Comparison of ENCODE assay signal across 13 mouse cellular contexts in the genomic region with DNA sequence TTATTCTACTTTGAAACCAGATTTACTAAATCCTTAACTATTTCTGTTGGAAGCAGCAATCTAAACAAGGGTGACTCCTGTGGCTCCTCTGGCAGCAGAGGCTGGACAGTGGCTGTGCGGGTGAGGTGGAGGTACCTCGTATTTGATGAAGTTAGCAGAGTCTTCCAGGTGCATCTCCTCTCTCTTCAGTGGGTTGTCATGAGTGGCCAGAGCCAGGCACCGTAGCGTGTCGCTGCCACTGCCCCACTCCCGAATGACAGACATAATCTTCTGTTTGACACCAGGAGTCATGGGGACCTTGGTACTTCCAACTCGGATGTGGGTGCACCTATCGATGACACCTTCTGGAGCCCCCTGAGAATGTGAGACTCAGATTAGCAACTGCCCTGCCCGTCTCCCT. TPM values are rescaled to one million over a fixed set of nuclear protein-coding genes. Genes with fewer than 3 reads are reported as not detected.
DNase-seq lines count a peak whose midpoint lies in the region; TF ChIP-seq lines count a peak whose summit lies in the region.
"Had no signal": no experiment of that assay in that cellular context is flagged by ENCODE, and none has a peak within 500 bp of the region (broad histone marks: within the 10 kb centered on the region; RNA-seq: fewer than 3 reads in every experiment).

No protein-coding gene starts in this region.

- H3K4me3 ChIP-seq in cerebellum, adult 2 months (replicated peaks; ENCODE audit: insufficient read depth, low read depth, low read length), result no peak overlapping the region
- H3K4me3 ChIP-seq in heart, embryonic 10.5 days, result no peak overlapping the region
- H3K4me3 ChIP-seq in heart, adult 2 months, result no peak overlapping the region

- no peaks in the 10 kb centered on the region for H3K27me3 ChIP-seq in cerebellum, adult 2 months (ENCODE audit: control insufficient read depth, insufficient read depth, low read length)
- no peaks in the 10 kb centered on the region for H3K27me3 ChIP-seq in heart, embryonic 10.5 days (ENCODE audit: insufficient read depth, poor library complexity, severe bottlenecking)
- H3K27me3 ChIP-seq in heart, adult 2 months (ENCODE audit: control insufficient read depth, insufficient read depth, low read length), result no peaks in the 10 kb centered on the region
- H3K27me3 ChIP-seq: CH12.LX, Patski had no signal

- no peaks in the 10 kb centered on the region for H3K9me3 ChIP-seq in heart, embryonic 10.5 days
- H3K9me3 ChIP-seq: G1E had no signal

- H3K36me3 ChIP-seq in heart, embryonic 10.5 days, result peaks cover 100% of the 10 kb centered on the region
- peaks cover 61% of the 10 kb centered on the region for H3K36me3 ChIP-seq in heart, adult 2 months (ENCODE audit: control insufficient read depth, insufficient read depth, low read length)

- H3K79me2 ChIP-seq in heart, adult 2 months (replicated peaks; ENCODE audit: control insufficient read depth, insufficient read depth, low read length), result no peaks in the 10 kb centered on the region

- WGBS in cerebellum, adult 2 months, result 84% methylated on average over 9 of the region's 9 CpGs
- WGBS in heart, embryonic 10.5 days, result 88% methylated on average over 9 of the region's 9 CpGs
- WGBS in heart, adult 2 months, result 69% methylated on average over 9 of the region's 9 CpGs

- 0 out of 2 replicates have a peak overlapping the region, but pooled peaks have one; percentile 17 for H3K27ac ChIP-seq in cerebellum, adult 2 months (ENCODE audit: insufficient read depth, low read length)
- no peak overlapping the region for H3K27ac ChIP-seq in heart, embryonic 10.5 days
- no peak overlapping the region for H3K27ac ChIP-seq in heart, adult 2 months

- peak; percentile 41; the same call in 1 of the 2 replicates for TF ChIP-seq EP300 in heart, adult 2 months (IDR thresholded peaks at IDR 0.05; ENCODE audit: insufficient read depth, low read depth, low read length)

- intact Hi-C loops in heart, adult 2 months (cut with DNase I), result no loop called here
- intact Hi-C loops in heart, postnatal 10 days (cut with DNase I), result no loop called here

- TF ChIP-seq CTCF in cerebellum, adult 2 months (IDR thresholded peaks at IDR 0.05; ENCODE audit: borderline replicate concordance, insufficient read depth, low read depth, low read length), result no peak
- TF ChIP-seq CTCF in heart, adult 2 months (IDR thresholded peaks at IDR 0.05), result no peak

- peaks cover 35% of the 10 kb centered on the region for H3K4me1 ChIP-seq in cerebellum, adult 2 months (ENCODE audit: control insufficient read depth, insufficient read depth, low read length)
- H3K4me1 ChIP-seq in heart, embryonic 10.5 days, result no peaks in the 10 kb centered on the region
- peaks cover 3% of the 10 kb centered on the region; the same call in 1 of the 2 replicates for H3K4me1 ChIP-seq in heart, adult 2 months (ENCODE audit: control insufficient read depth, insufficient read depth, low read length)

- no peak overlapping the region for H3K9ac ChIP-seq in heart, adult 2 months (ENCODE audit: low read depth, low read length)

- no peak for DNase-seq in cerebellum, adult 2 months
- no peak for DNase-seq in cerebellum, adult 11-12 months
- DNase-seq in heart, adult 11 months, result peak; percentile 92
- no peak for DNase-seq in heart, embryonic 10.5 days (ENCODE audit: low spot score)
- DNase-seq in heart, adult 2 months, result no peak
- no peak for DNase-seq in heart, postnatal 10 days
- DNase-seq: adrenal gland, adult 8-10 months; adrenal gland, postnatal 25 days; adrenal gland, postnatal 36 days; B cell, adult 2 months had no signal

- no peak for TF ChIP-seq POLR2A in cerebellum, adult 2 months (IDR thresholded peaks at IDR 0.05; ENCODE audit: borderline replicate concordance, insufficient read depth, low read length)
- peak; percentile 10; the same call in 1 of the 2 replicates for TF ChIP-seq POLR2A in heart, adult 2 months (IDR thresholded peaks at IDR 0.05; ENCODE audit: insufficient read depth, low read depth, low read length)

RNA-seq across cellular contexts. Expression of a gene that starts 39.9 kb away (rescaled TPM):
- polyA plus RNA-seq in cerebellum, adult 2 months (2012; rRNA removed), result 36.0 and 38.0 TPM in 2 replicates
- polyA plus RNA-seq in heart, embryonic 10.5 days (2016; fragmentation: Nextera tagmentation; extraction: Ambion mirVana), result 41.4 and 44.2 TPM in 2 replicates
- 10 to 100 TPM; 25.9 to 27.1 TPM for total RNA-seq in heart, adult 2 months (2021)
- polyA plus RNA-seq in heart, adult 2 months (2012; rRNA removed), result 23.2 and 25.4 TPM in 2 replicates
- 10 to 100 TPM; 44.4 to 44.5 TPM for total RNA-seq in heart, postnatal 10 days (2021)

RNA-seq across cellular contexts. Expression of a gene that starts 40.6 kb away (rescaled TPM):
- 422 and 482 TPM in 2 replicates for polyA plus RNA-seq in cerebellum, adult 2 months (2012; rRNA removed)
- 205 and 235 TPM in 2 replicates for polyA plus RNA-seq in heart, embryonic 10.5 days (2016; fragmentation: Nextera tagmentation; extraction: Ambion mirVana)
- over 10,000 TPM; 11,796 to 13,259 TPM for total RNA-seq in heart, adult 2 months (2021)
- 3,546 and 6,285 TPM in 2 replicates for polyA plus RNA-seq in heart, adult 2 months (2012; rRNA removed)
- total RNA-seq in heart, postnatal 10 days (2021), result 1,000 to 10,000 TPM; 7,820 to 7,948 TPM
